Mouse (Mus musculus): ENCODE measurements at regions not wholly inside any gene's neighbourhood (a gene's known extent, or its start where the extent isn't known, plus 50 kb on each side); places are given as distances from the start of the nearest gene placed in this dataset.
A peak's percentile ranks its signal among the peaks of the same experiment; 100 is the strongest.
"Not testable (repeated sequence)": the region's sequence is repeated elsewhere in the genome, so short reads cannot be mapped to it uniquely, and the experiment has no call there.

DNA sequence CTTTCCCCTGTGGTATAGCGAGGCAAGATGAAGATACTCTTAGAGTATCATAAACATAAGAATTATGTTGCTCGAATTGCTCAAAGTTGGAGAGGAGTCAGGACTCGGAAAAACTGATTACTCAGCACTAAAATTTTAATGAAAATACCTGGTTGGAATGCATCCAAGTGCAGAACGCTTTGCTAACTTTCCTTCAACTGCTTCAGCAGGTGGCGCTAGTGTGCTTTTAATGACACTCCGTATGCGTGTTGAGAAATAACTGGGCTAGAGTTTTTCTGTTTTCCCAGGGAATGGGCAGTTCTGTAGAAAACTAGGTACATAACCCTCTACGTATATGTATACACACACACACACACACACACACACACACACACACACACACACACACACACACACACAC, 221.0 kb downstream of the Grxcr1 start:
- peak; percentile 69 for DNase-seq

DNA sequence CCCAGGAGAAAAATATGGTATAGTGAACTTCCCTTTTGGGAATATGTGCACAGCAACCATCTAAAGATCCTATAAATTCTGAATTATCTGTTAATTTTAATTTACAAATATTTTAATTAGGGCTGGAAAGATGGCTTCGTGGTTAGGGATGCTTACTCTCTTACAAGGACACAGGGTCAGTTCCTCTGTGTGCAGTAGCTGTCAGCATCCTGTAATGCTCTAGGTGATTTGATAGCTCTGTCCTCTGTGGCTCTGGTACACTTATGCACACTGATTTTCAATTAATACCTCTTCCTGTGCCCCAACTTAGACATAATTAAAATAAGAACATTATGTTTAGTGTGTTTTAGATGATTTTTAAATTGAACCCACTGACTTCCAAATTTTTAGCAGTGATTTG, 221.8 kb downstream of the Grxcr1 start:
- DNase-seq, result no peak

- peak; percentile 13 for DNase-seq
Measured at GRCm38 (mm10) chr5:68254111-68254510, 222.5 kb downstream of the Grxcr1 start.

DNA sequence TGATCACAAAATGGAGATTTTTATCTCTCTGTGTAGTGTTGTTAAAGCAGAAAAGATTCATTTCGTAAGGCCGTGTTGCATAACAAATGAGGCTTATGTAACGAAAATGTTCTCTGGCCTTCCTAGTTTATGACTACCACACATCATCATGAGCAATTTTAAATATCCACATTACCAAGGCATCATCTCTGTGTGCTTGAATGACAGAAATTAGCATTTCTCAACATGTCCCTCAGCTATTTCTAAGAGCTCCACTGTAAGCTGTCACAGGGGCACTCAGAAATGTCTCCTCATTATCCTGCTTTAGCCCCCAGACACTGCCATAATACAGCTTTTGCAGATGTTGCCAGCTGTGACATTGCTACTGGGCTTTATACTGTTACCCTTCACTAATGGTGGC, 232.6 kb downstream of the Grxcr1 start:
- no peak for DNase-seq

DNA sequence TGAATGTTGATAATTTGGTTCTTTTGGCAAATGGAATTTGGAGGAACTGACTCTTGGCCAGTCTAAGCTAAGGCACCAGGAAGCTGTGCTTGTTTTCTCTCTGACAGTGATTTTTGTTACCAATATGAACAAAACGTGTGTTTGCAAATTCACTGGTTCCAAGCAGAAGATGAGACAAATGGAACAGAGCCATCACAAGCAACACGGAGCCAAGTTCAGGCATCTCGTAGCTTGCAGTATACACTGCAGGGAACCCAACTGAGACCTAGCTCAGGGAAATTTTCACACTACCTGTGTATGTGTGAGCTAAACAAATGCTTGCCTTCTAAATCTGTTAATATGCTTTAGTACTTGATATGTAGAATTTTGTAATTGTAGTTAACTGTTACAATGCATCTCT, 242.6 kb downstream of the Grxcr1 start:
- DNase-seq, result peak; percentile 58

GRCm38 (mm10) chr5:68275558-68276263, 244.1 kb downstream of the Grxcr1 start:
- no peak for DNase-seq

GRCm38 (mm10) chr5:68295774-68296173, 264.1 kb downstream of the Grxcr1 start:
- DNase-seq, result not testable (repeated sequence)

DNA sequence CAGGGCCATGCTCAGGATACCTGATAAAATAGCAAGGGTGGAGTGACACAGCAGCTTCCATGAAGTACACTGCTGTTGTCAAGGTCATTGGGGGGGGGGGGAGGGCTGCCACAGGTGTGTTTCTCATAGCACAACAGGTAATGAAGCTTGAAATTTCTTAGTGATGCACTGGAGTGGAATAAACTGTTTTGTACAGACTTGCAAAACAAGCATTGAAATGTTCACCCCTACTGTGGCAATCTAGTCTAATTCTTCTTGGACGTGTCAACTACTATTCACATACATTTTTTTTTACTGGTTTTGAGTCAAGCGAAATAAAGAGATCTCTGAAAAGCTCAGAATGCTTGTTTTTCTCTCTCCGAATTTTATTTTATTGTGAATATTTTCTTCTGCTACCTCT, 281.6 kb downstream of the Grxcr1 start:
- DNase-seq, result no peak

- no peak for DNase-seq
Measured at GRCm38 (mm10) chr5:68318979-68319378, 287.3 kb downstream of the Grxcr1 start.

DNA sequence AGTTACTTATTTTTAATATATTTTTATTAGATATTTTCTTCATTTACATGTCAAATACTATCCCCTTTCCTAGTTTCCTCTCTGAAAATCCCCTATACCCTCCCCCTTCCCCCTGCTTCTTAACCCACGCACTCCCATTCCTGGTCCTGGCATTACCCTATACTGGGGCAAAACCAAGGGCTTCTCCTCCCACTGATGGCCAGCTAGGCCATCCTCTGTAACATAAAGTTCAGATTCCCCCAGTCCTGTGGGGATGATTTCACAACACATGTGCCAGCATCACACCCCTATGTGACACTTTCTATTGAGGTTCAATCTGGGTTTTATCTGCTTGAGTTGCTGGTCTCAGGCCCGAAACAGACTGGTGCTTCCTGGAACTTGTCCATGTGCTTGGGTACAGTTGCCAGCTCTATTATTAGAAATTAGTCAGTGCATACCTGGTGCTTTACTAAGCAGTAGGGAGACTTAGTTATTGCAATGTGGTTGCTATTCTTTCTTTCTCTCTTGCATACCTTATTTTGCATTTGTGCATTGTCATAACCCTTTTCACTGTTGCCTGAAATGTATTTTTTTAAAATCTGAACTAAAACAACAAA, 295.5 kb downstream of the Grxcr1 start:
- peak; percentile 93 for DNase-seq

DNA sequence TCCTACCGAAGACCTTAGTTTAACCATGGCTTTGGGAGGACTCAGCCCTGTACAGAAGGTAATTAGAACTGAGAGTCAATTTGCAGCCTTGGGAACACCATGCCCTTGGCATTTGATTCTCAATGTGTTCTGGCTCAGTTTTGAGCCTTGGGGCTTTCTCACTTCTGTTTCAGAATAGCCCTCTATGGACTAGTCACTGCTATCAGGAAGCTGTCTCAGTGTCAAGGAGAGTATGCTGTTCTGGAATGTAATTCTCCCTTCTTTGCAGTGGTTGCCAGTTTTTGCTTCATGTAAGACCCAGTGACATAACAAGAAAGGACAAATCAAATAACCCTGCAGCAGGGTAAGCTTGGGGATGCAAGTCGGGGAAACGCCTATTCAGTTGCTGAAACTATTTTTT, 297.7 kb downstream of the Grxcr1 start:
- DNase-seq, result peak; percentile 50

GRCm38 (mm10) chr5:68329828-68330227, 298.2 kb downstream of the Grxcr1 start:
- DNase-seq, result no peak

GRCm38 (mm10) chr5:68350921-68351320, 319.3 kb downstream of the Grxcr1 start:
- peak; percentile 23 for DNase-seq

- DNase-seq, result peak; percentile 90
Measured at GRCm38 (mm10) chr5:68351793-68352192, 320.2 kb downstream of the Grxcr1 start.

- DNase-seq, result peak; percentile 96
Measured at GRCm38 (mm10) chr5:68353211-68353610, 321.6 kb downstream of the Grxcr1 start.

DNA sequence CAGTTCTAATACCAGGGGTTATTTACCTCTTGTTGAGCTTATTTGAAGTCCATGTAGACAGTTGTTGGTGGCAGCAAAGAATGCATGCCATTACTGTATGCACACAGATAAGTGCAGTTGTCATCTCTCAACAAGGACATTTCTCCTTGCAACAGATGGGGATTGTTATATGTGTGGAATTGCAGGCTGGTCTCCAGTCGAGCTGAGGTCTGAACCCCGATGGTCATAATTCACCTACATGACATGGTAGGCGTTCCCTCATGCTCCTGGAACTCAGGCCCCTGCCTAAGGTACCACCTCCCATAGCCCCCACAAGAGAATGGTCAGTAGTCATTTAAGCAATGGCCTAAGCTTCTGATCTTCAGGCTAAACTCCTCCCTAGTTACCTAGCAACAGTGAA, 322.2 kb downstream of the Grxcr1 start:
- DNase-seq, result peak; percentile 40

DNA sequence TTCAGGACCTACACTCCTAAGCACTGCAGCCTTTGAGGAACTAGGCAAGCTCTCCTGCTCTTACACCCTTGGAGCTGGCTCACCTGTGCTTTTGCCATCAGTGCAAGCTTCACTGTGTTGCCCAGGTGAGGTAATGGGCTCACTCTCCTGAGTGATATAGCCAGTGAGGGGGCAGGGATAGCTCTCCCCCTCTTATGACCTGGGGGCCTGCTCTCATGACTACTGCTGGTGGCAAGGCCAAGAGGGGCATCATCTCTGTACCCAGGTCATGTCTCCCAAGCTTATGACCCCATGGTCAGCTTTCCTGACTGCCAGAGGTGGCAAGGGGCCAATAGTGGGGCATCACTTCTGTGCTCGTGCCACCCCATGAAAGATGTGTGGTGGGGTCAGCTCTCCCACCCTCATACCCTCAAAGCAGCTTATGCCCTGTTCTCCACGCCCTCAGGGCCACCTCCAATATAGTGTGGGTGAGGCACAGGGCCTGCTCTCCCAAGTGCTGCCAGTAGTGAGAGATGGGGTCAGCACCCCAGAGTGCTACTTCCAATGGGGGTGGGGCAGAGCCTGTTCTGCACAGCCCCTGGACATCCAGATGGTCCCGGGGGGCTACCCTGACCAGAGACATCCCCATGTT, 330.1 kb downstream of the Grxcr1 start:
- no peak for DNase-seq

GRCm38 (mm10) chr5:68373082-68373481, 341.4 kb downstream of the Grxcr1 start:
- DNase-seq, result no peak

All from cerebellum, adult 11-12 months (tissue).